Mouse (Mus musculus): ENCODE results near the gene Mapk11.

Gene Mapk11

GRCm38 (mm10) chr15:89173906-89174214 is 24.4 kb upstream of the Mapk11 start:
- peak in 1 of 2 experiments; percentile 34 for DNase-seq (ENCODE audit: low spot score in 2 of 2)

GRCm38 (mm10) chr15:89173024-89173905 is 23.8 kb upstream of the Mapk11 start:
- no peak for DNase-seq (ENCODE audit: low spot score in 2 of 2)

- DNase-seq (ENCODE audit: low spot score in 2 of 2) = no peak
Observed at GRCm38 (mm10) chr15:89172276-89172935, 23.0 kb upstream of the Mapk11 start.

GRCm38 (mm10) chr15:89171526-89172051 is 22.2 kb upstream of the Mapk11 start:
- no peak for DNase-seq (ENCODE audit: low spot score in 2 of 2)

- DNase-seq (ENCODE audit: low spot score in 2 of 2) = no peak
Observed at GRCm38 (mm10) chr15:89170102-89170501, 20.7 kb upstream of the Mapk11 start.

- no peak for DNase-seq (ENCODE audit: low spot score in 2 of 2)
Observed at GRCm38 (mm10) chr15:89169431-89169830, 20.0 kb upstream of the Mapk11 start.

- DNase-seq (ENCODE audit: low spot score in 2 of 2) = no peak
Observed at GRCm38 (mm10) chr15:89168922-89169321, 19.5 kb upstream of the Mapk11 start.

GRCm38 (mm10) chr15:89165478-89165877 is 16.1 kb upstream of the Mapk11 start:
- no peak for DNase-seq (ENCODE audit: low spot score in 2 of 2)

GRCm38 (mm10) chr15:89161397-89161796 is 12.0 kb upstream of the Mapk11 start:
- DNase-seq (ENCODE audit: low spot score in 2 of 2) = no peak

GRCm38 (mm10) chr15:89158516-89158915 is 9.1 kb upstream of the Mapk11 start:
- no peak for DNase-seq (ENCODE audit: low spot score in 2 of 2)

GRCm38 (mm10) chr15:89157954-89158353 is 8.5 kb upstream of the Mapk11 start:
- peak; percentile 67 to 88 for DNase-seq (ENCODE audit: low spot score in 2 of 2)

GRCm38 (mm10) chr15:89152312-89152711 is 2.9 kb upstream of the Mapk11 start:
- no peak for DNase-seq (ENCODE audit: low spot score in 2 of 2)

GRCm38 (mm10) chr15:89150041-89150390 is 588 bp upstream of the Mapk11 start:
- peak in 1 of 2 experiments; percentile 46 for DNase-seq (ENCODE audit: low spot score in 2 of 2)

GRCm38 (mm10) chr15:89148496-89149270 is 745 bp downstream of the Mapk11 start:
- no peak for DNase-seq (ENCODE audit: low spot score in 2 of 2)

- DNase-seq (ENCODE audit: low spot score in 2 of 2) = no peak
Observed at GRCm38 (mm10) chr15:89147895-89148294, 1.5 kb downstream of the Mapk11 start.

- no peak for DNase-seq (ENCODE audit: low spot score in 2 of 2)
Observed at GRCm38 (mm10) chr15:89147456-89147855, 2.0 kb downstream of the Mapk11 start.

- no peak for DNase-seq (ENCODE audit: low spot score in 2 of 2)
Observed at GRCm38 (mm10) chr15:89147024-89147423, 2.4 kb downstream of the Mapk11 start.

GRCm38 (mm10) chr15:89146537-89146936 is 2.9 kb downstream of the Mapk11 start:
- peak; percentile 42 to 74 for DNase-seq (ENCODE audit: low spot score in 2 of 2)

- no peak for DNase-seq (ENCODE audit: low spot score in 2 of 2)
Observed at GRCm38 (mm10) chr15:89145813-89146350, 3.5 kb downstream of the Mapk11 start.

GRCm38 (mm10) chr15:89144965-89145364 is 4.5 kb downstream of the Mapk11 start:
- no peak for DNase-seq (ENCODE audit: low spot score in 2 of 2)

- DNase-seq (ENCODE audit: low spot score in 2 of 2) = no peak
Observed at GRCm38 (mm10) chr15:89143134-89143533, 6.3 kb downstream of the Mapk11 start.

- DNase-seq (ENCODE audit: low spot score in 2 of 2) = no peak
Observed at GRCm38 (mm10) chr15:89141905-89142304, 7.5 kb downstream of the Mapk11 start.

All from spleen, postnatal 4 days (tissue).